Mouse (Mus musculus) layer of hippocampus, postnatal 25 days (tissue): ENCODE measurements around the gene Ppp1r13b. TPM values are rescaled to one million over a fixed set of nuclear protein-coding genes. Genes with fewer than 3 reads are reported as not detected.
"Not testable (repeated sequence)": the region's sequence is repeated elsewhere in the genome, so short reads cannot be mapped to it uniquely, and the experiment has no call there.

Source experiments
- DNase-seq, 2 experiments: peaks; one replicate each; pipeline ENCODE4 v3.0.0; 2022; ENCODE audit warnings: mixed read lengths in 2 of 2, low spot score in 1 of 2; ENCODE audit errors: extremely low spot score in 1 of 2
- total RNA-seq, 2 experiments: library from RNA; stranded (reverse); gene quantifications; 2 replicates each; pipeline ENCODE4 v1.2.3; 2021

Ppp1r13b gene
- total RNA-seq = 10 to 100 TPM; 89.5 to 91.9 TPM

GRCm38 (mm10) chr12:111907970-111908681 is at the start of gene Ppp1r13b:
TSS of gene Ppp1r13b (minus strand) at chr12:111908110.
- peak; percentile 70 to 76 for DNase-seq

- no peak for DNase-seq
Measured at GRCm38 (mm10) chr12:111956173-111956572, 48.3 kb upstream of the Ppp1r13b start.

DNA sequence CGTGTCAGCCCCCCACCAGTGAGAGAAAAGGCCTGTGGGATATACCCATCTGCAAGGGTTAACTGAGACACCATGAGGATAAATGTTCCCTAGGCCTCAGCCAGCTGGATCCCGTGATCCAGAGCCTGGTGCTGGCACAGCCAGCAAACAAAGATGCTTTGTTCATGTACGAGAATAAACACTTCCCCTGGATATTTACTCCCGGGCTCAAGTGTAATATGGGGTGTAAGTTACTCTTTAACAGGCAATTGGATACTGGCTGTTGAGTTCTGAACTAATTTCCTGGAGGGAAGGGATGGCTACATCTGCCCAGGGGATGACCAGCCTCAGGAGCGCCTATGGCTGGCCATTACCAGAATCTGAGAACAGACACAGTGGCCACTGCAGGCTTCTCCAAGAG is 43.8 kb upstream of the Ppp1r13b start:
- DNase-seq = no peak

- peak in 1 of 2 experiments; percentile 6 for DNase-seq
Measured at GRCm38 (mm10) chr12:111950486-111950885, 42.6 kb upstream of the Ppp1r13b start.

DNA sequence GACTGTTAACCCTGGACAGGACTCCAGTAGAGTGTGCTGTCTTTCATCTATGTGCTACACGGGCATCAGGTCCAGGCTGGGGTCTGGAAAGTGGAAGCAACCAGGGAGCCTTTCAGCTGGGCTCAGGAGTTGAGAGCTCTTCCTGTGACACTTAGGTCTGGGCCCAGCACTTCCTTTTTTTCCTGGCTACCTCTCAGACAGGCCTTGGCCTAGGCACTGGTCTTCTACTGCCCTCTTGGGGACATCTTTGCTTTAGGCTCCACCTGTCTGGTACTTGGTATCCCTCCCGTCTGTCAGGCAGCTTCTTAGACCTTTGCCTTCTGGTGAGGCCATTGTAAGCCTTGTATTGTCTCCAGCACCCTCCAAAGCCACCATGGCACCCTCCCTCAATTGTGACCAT is 38.8 kb upstream of the Ppp1r13b start:
- DNase-seq = no peak

GRCm38 (mm10) chr12:111945765-111946655 is 38.1 kb upstream of the Ppp1r13b start:
- not testable (repeated sequence) for DNase-seq

DNA sequence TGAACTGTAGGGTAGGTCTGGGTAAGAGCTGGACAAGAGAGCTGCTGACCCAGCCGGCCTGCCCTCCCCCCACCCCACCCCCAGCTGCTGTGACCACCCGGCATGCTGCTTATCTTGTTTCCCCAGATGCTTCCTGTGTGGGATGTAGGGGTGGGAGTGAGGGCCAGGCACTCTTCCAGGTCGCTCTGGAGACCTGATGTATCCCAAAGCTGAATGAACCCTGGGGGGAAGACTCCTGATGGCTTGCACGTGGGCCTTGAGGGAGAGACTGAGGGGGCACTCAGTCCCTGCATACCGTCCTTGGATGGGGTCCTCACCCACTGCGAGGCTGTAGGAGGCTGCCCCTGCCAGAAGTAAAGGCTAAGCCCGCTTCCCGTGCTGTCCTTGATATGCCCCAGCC is 37.2 kb upstream of the Ppp1r13b start:
- DNase-seq = no peak

GRCm38 (mm10) chr12:111944065-111944987 is 36.4 kb upstream of the Ppp1r13b start:
- not testable (repeated sequence) for DNase-seq

GRCm38 (mm10) chr12:111943421-111944064 is 35.6 kb upstream of the Ppp1r13b start:
- no peak for DNase-seq

GRCm38 (mm10) chr12:111938623-111939177 is 30.8 kb upstream of the Ppp1r13b start:
- DNase-seq = no peak

- DNase-seq = no peak
Measured at GRCm38 (mm10) chr12:111936706-111937550, 29.0 kb upstream of the Ppp1r13b start.

GRCm38 (mm10) chr12:111933971-111934370 is 26.1 kb upstream of the Ppp1r13b start:
- DNase-seq = no peak

GRCm38 (mm10) chr12:111933032-111933704 is 25.3 kb upstream of the Ppp1r13b start:
- no peak for DNase-seq

GRCm38 (mm10) chr12:111932513-111932912 is 24.6 kb upstream of the Ppp1r13b start:
- DNase-seq = no peak

DNA sequence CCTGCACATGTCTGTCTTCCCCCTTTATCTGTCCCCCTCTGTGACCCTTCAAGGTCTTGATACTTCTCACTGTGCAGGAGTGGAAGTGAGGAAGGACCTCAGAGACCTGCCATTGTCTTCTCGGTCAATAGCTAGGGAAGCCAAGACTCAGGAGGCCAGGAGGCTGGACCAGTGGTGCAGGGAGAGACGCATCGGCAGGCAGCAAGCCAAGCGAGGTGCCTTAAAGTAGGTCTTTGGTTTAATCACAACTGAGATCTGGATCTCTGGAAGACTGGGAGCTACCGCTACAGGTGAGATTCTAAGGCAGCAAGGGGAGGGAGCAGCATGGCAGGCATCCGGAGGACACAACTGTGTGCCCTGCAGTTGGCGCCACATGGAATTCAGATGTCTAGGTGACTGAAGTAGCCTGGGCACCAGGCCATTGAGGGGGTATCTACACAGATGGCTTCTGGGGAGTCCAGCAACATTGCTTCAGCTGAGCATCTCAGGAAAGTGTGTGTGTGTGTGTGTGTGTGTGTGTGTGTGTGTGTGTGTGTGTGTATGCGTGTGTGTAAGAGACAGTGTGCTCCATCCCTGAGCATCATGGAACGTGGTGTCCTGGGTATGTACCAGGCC is 23.6 kb upstream of the Ppp1r13b start:
- DNase-seq = no peak

DNA sequence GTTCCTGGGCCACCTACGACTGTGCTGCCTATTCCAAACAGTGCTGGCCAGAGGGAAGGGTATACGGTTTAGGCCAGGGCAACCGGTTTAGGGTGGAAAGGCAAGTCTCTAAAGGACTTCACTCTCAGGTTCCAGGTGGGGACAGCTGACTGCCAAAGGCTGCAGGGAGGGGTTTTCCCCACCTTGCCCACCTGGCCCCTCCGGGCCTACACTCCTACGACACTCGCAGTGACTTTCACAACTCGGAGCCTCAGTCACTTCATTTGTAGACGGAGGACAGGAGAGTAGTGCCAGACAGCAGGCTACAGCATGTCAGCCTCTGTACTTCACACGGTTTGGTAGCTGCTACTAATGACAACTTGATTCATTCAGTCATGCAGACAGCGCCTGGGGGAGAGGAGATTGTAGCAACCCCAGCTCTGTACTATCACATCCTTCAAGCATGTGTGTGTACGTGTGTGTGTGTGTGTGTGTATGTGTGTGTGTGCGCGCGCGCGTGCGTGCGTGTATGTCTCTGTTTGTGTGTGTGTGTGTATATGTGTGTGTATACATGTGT is 20.6 kb upstream of the Ppp1r13b start:
- DNase-seq = no peak

DNA sequence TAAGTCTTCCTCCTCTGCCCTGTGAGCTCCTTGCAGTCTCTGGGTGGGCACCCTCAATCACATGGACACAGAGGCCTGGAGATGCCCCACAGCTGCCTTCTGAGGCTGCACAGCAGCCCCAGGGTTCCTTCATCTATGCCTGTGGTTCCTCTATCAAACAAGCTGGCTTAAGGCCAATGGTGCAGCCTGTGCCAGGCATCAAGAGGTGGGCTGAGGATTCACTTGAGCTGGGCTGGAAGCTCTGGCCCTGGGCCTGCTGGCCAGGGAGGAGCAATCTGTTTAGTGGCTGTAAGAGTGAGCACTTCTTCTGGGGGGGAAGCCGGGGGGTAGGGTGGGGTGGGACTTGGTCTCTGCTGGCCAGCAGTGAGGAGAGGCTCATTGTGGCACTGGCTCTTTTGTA is 19.4 kb upstream of the Ppp1r13b start:
- no peak for DNase-seq
